Mouse (Mus musculus): ENCODE data around the gene Fsip1.
"Not testable (repeated sequence)": the region's sequence is repeated elsewhere in the genome, so short reads cannot be mapped to it uniquely, and the experiment has no call there.

Fsip1 gene

DNA sequence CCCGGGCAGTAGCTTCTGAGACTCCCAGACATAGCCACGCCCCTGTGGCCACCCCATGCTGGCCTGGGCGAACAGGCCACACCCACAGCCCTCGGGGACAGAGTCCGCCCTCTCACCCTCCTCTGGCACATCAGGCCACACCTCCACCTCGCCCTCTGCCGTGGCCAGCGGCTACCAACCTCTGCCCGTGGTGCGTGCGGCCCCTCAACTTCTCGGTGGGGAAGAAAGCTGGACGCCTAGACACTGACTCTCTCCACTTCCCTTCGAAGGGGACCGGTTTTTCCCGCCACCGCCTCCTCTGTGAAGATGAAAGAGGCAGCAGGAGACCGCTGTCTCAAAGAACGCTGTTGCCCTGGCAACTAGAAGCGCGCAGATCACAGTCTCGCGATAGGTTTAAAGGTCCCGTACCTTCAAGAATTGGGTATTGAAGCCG lies at the start of gene Fsip1:
TSS of gene Fsip1 (minus strand) at position 346 of the 433 bp plus-strand sequence.
- DNase-seq (ENCODE audit: low read depth), result peak; percentile 63

DNA sequence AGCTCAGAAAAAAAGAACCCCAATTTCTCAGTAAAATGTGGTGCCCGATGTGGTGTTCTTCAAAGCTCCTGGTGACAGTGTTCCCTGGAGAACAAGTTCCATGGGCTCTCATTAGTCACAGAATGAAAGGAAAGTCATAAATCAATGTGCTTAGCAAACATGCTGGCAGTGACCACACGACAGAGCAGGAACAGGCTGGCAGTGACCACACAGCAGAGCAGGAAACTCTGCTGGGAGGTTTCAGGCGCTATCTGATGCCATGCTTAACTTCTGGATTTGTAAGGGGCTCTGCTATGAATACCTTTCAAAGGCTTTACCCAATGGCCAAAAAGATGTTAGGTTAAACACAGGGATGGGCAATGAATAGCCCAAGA lies 49.7 kb upstream of the Fsip1 start:
- no peak for DNase-seq (ENCODE audit: low read depth)

DNA sequence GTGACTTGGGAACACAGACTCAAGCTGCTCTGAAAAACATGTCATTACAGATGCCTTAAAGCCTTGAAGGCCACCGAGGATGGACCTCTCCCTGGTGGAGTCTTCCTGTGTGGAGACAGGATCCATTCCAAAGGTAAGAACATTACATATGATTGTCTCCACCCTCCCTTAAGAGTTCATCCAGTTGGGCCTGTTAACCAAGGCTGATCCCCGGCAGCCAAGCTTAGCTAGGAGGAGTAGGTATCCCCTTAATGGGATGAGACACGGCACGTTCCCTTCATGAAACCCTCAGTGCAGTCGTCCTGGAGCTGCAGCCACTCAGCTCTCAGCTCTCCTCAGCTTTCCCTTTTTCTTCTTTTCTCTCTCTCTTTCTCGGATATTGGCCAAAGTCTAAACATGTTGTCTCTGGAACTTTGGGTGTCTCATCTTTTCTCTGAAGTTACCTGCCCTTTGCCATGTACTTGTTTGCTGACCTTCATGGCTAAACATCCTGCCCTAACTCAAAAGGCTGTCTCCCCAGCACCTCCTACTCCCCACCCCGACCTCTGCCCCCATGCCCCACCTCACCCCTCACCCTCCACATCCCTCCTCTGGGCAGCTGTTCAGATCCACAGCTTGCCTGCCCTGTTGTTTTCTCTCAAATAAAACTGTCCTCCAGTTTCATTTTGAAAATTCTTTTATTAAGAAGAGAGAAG lies 49.2 kb upstream of the Fsip1 start:
- no peak for DNase-seq (ENCODE audit: low read depth)

DNA sequence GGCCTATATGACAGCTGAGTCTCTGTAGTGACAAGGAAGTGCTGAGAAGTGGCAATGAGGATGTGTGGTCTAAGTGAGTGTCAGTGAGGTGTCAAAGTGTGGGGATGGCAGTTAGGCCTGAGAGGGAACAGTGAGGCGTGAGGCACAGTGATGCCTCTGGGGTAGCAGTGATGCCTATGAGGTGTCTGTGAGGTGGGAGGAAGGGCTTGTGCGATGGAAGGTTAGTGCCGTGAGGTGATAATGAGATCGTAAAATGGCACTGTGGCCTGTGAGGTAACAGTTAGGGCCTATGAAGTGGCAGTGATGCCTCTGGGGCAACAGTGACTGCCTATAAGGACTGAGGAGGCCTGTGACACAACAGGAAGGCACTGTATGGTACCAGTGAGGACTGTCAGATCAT lies 46.7 kb upstream of the Fsip1 start:
- no peak for DNase-seq (ENCODE audit: low read depth)

DNA sequence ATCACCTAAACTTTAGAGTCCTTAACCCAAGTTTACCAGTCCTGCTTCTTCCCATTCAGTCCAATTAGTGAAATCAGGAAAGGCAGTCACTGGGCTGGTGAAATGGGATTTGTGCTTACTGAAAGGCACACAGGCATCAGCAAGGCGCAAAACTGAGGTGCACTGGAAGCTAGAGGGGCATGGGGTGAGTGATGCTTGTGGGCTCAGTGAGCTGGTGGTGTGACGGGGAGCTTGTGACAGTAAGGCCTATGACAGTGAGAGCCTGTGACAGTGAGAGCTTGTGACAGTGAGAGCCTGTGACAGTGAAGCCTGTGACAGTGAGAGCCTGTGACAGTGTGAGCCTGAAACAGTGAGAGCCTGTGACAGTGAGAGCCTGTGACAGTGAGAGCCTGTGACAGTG lies 44.9 kb upstream of the Fsip1 start:
- no peak for DNase-seq (ENCODE audit: low read depth)

DNA sequence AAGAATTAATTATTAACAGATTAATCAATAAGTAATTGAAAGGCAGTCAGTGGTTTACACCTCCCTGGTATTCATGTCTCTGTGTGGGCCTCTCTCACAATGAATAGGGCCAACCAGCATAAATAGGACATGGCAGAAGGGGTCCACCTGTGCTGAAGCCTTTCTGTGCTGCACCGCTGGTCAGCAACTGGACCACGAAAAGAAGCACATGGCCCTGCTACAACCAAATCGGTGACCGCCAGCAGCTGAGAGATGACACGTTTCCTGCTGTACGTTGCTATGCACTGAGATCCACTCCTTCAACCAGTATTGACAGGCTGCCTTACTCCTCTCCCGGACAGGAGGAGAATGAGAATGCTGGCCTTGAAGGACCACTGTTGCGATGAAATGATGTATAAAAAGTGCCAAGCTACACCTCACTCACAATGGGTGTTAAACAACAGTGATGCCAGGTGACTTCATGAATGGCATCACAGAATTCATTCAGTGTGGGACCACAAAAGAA lies 44.3 kb upstream of the Fsip1 start:
- DNase-seq (ENCODE audit: low read depth), result no peak

DNA sequence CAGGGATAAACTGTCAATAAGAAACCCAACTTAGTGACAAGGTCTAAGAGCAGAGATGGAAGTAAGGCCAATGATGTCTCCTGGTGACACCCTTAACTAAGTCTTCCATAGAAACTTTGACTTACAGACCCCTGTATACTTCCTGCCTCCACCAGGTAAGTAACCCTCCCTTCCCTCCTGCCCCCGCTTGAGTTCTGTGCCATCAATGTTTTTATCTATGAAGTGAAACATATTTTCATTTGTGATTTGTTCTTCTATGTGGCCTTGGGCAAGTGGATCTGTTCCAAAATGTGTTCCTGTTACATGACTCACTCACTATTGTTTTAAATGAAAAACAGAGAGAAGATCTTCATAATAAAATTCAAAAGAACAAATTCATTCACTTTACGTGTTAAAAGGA lies 43.2 kb upstream of the Fsip1 start:
- no peak for DNase-seq (ENCODE audit: low read depth)

DNA sequence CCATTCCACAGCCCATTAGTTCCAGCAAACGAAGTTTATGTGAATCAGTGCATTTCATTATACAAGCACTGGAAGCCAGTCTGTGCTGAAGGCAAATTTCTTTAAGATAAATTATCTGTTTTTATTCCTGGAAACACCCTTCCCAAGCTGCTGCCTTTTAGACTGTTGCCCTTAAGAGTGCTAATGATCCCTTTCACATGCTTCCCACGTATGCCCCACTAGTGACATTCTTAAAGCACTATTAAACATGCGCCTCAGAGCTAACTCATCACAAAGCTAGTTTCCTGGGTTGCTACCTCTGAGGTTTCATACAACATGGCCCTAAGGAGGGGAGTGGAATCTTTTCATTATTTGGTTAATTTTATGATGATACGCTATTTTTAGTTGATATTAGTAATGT lies 41.8 kb upstream of the Fsip1 start:
- no peak for DNase-seq (ENCODE audit: low read depth)

DNA sequence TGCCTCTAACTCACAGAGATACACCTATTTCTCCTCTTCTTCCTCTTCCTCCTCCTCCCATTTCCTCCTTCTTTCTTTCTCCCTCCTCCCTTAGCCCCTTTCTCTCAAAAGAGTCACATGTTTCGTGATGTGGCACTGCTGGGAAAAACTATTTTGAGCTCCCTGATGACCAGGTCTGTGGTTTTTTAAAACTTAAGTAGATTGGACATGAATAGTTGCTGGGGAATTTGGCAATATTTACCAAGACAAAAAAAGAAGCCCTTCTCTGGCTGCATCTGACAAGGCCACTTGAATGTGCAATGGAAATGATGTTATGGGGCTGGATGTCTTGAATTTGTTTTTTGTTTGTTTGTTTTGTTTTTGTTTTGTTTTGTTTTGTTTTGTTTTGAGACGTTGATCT lies 41.2 kb upstream of the Fsip1 start:
- no peak for DNase-seq (ENCODE audit: low read depth)

DNA sequence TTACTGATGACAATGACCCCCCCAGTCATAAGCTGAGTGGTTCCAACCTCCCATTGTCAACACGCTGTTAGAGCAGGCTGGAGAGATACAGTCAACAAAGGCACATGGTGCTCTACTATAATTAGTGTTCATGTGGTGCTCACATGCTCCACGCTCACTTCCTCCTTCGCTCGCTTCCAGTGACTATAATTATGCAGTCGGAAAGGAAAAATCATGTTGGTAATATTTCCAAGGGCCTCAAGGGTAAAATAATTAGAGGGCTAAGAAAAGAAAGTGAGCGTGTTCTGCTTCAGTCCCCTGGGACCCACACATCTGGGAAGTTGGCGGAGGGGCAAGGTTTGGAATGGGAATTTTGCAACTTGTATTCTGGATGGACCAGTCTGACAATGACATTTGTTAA lies 38.7 kb upstream of the Fsip1 start:
- no peak for DNase-seq (ENCODE audit: low read depth)

DNA sequence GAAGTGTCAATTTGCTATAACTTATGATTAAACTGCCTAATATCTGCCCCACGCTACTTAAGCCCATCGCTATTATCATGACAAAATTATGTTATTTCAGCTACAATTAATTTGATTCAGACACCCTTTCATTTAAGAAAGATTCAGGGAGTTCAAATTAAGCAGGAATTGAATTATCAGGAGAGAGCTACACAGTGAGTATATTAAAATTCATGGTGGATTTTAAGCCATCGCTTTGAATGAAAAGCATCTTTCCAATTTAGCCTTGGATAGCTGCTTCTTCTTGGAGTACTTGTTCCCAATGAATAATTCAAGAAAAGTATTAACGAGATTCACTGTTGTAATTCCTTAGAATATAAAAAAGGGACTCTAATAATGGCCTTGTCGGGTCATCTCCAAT lies 36.8 kb upstream of the Fsip1 start:
- DNase-seq (ENCODE audit: low read depth), result no peak

DNA sequence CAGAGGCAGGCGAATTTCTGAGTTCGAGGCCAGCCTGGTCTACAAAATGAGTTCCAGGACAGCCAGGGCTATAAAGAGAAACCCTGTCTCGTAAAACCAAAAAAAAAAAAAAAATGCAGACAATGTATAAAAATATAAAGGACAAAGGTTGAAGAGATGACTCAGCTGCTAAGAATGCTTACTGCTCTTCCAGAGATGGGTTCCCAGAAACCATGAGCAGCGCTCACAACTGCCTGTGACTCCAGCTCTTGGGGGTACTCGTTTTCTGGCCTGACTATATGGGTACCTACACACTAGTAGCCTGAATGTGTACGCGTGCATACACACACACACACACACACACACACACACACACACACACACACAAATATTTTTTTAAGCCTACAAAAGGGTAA lies 32.3 kb upstream of the Fsip1 start:
- DNase-seq (ENCODE audit: low read depth), result not testable (repeated sequence)

DNA sequence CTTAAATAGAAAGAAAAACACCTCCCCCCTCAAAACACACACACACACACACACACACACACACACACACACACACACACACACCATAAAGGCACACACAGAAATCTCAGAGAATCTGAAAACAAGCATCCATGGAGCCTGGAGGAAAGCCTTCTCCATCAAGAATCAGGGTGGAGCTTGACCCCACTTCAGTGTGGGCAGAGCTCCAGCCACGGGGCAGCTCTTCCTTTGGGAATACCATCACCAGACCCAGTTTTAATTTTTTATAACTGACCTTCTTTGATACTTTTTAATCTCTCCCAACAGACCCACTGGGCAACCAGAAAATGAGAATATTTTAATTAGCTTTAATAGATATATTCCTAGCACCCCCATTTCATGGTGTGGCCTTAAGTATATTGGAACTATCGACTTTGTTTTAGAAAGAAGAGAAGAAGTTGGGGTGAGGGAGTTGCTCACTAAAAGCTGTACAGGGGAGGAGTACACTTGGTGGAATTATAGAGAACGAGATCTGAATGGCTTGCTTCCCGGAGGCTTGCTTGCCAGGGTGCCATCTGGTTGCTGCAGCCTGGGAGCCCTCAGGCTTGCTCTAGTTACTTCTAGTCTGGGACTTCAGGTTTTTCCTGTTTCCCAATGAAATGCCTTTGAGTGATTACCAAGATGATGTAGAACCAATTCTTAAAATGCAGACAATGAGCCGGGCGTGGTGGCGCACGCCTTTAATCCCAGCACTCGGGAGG lies 31.7 kb upstream of the Fsip1 start:
- no peak for DNase-seq (ENCODE audit: low read depth)

DNA sequence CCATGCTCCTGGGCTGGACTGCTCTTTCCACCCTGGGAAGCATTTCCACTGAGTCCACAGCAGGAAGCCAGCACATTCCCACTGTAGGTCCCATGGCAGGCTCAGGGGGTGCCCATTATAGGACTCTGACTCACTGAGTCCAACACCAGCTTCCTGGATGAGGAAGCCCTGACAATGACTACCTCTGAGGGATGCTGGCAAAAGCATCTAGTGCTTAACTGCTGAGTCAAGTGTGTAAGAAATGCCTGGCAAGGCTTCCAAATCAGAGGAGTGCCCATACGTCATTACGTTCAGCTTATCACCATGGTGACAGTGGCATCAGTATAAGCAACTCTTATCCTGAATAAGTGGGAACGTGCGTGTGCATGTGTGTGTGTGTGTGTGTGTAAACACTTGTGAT lies 30.9 kb upstream of the Fsip1 start:
- no peak for DNase-seq (ENCODE audit: low read depth)

DNA sequence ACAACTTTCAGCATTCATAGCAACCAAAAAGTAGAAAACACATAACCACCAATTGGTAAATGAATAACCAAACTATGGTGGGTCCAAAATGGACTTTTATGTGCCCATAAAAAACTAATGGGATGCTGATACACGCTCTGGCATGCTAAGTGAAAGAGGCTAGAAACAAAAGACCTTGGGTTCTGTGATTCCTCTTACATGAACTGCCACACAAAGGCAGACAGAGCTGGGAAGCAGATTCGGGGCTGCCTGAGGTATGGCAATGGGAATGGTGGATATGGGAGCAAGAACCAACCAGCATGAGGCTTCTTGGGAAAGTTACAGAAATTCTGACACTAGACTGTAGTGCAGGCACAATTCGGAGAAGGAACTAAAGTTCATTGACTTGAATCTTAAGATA lies 25.7 kb upstream of the Fsip1 start:
- no peak for DNase-seq (ENCODE audit: low read depth)

DNA sequence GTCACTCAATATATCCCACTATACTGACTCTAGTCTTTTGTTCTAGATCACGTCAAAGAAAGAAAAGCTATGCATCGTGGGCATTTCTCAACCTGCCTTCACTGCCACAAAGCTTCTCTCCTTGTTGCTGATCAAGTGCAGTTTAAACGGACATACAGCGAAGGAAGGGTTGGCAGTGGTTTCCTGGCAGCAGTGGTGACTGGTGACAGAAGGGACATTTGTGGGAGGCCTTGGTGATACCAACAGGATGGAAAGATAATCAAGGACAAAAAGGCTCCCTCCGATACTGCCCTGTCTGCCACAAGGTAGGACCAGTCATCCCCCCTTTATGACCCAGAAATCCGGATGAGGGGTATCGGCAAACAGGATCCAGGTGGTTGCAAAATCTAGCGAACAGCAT lies 21.5 kb upstream of the Fsip1 start:
- no peak for DNase-seq (ENCODE audit: low read depth)

DNA sequence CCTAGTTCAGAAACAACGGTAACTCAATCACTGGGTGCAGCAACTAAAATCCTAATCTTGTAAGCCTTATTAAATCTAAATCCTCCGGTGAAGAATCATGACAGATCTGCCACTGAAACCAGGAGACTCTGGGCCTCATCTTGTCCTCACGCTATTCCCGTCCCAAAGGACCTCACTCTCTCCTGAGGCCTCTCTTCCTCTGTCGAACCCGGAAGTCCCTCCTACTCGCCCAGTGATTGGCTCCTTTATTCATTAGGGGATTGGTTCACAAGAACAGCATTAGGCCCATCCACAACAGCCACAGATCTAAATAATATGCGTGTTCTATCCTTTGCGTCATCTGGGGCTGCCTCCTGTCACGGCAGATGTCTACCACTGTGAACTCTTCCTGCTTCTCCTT lies 14.8 kb upstream of the Fsip1 start:
- DNase-seq (ENCODE audit: low read depth), result no peak

DNA sequence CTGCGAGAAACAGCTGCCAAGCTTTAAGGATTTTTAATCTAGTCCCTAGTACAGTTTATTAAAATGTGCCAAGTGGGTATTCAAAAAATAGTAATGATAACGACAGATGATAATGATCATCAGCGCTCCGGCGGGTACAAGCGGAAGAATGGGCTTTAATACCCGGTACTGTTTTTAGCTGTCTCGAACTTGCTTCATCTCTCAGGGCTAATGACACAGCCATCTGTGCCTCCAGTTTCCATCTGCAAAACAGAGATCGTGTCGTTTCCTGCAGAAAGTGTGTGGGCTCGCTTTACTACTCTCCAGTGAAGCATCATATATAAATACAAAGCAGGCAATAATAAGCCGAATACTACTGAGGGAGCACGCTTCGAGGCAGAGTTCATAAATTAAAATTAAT lies 13.4 kb upstream of the Fsip1 start:
- DNase-seq (ENCODE audit: low read depth), result no peak

DNA sequence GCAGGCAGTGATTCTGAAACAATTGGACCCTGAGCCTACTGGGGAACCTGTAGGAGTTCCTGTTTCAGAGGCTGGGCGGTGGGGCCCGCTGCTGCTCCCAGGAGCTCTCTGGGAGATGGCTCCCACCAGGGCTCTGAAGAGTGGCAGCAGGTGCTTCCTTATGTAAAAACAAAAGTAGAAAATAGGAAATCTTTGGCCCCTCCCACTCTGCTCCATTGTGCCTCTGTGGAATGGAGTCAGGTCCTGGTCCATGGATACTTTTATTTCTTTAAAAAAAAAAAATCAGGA lies 7.1 kb upstream of the Fsip1 start:
- DNase-seq (ENCODE audit: low read depth), result no peak

DNA sequence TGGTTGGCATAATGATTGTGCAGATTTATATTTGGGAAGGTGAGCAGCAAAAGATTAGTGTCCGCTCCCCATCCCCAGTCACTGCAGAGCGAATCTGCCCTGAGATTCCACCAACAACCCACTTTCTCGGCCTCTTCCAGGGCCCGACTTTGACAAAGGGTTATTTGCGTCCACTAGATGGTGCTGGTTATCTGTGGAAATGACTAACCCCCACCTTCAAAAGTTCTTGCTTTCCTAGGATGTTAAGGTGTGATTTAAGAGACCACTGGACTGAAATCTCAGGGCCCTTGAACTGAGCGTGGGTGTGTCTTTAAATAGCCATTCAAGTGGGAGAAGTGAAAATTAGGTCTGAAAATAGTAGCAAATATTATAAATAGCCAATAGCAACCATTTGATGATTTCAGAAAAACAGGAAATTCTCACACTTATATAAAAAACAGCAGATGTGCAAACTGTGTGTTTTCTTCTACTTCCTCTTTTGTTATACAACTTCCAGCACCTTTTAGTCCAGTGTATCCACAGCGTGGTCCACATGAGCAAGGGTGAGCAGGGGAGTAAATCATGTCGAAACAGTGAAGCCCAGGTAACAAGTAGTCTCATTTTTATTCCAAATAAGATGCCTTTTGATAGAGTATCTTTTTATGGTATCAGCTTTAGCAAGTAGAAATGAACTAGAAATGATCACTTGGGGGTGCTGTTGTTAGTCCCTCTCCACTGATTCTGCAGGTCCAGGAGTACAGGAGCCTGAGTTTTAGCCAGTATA lies 6.6 kb upstream of the Fsip1 start:
- peak; percentile 60 for DNase-seq (ENCODE audit: low read depth)

DNA sequence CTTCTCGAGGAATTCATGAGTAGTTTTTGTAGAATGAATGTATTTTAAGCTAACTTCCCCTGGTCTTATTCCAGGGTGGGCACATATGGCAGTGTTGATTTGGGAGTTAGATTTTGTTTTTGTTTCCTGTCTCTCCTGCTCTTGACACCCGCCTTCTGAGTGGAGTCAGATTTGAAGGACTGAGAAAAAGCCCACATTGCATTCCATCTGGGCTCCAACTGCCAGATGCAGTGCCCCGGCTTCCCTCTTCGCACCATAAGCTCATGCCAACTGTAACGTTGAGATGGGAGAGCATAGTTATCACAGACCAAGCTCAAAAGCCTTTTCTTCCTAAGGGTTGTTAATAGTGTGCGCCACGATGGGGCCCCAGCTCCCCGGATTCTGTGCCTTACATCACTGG lies 5.9 kb upstream of the Fsip1 start:
- no peak for DNase-seq (ENCODE audit: low read depth)

DNA sequence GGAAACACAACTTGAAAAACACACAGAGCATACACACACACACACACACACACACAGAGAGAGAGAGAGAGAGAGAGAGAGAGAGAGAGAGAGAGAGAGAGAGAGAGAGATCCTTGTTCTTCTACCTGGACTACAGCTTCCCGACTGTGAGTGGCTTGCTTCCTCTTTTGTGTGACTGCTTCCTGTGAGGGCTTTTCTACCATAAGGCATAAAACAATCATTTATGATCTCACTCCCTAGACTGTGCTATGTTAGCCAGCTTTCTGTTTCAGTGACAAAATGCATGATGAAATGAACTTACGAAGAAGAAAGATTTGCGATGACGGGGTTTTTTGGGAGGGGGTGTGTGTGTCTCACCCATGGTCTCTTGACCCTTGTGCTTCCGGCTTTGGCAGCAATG lies 3.0 kb upstream of the Fsip1 start:
- no peak for DNase-seq (ENCODE audit: low read depth)

DNA sequence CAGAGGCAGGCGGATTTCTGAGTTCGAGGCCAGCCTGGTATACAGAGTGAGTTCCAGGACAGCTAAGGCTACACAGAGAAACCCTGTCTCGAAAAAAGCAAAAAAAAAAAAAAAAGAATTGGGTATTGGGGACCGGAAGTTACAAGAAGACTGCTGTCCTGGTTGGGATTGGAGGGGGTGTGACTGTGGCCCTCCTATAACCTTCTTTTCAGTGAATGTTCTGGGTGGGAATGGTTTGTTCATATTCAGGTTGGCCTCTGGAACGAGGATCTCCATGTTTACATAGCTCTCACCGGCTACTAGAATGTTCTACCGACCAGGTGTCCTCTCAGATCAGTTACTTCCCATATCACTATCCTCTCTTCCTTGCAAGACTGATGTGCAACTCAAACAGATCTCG lies 328 bp upstream of the Fsip1 start:
- DNase-seq (ENCODE audit: low read depth), result no peak

All from c-Kit-positive CD71-negative TER-119-negative erythroid progenitor cells, embryonic 14.5 days (primary cell).